Mouse (Mus musculus) lung, embryonic 16.5 days (tissue): ENCODE results near the gene Dgkg. TPM values are rescaled to one million over a fixed set of nuclear protein-coding genes. Genes with fewer than 3 reads are reported as not detected.

Experiments
- ATAC-seq: fragments of 200-750 bp; cut with Nextera tagmentation; 2 replicates; pipeline ENCODE4 v1.8.0; 2017; ENCODE audit warnings: low read depth, mild to moderate bottlenecking, moderate library complexity
- H3K27ac ChIP-seq: fragments of 300-500 bp; sonication (generic); 2 replicates; pipeline ENCODE4 v1.5.1; 2014; ENCODE audit warnings: mild to moderate bottlenecking, control low read depth, low read length
- H3K27me3 ChIP-seq: fragments of 300-500 bp; sonication (generic); 2 replicates; pipeline ENCODE4 v1.6.1; 2014; ENCODE audit warnings: low read depth, low read length, mixed read lengths; ENCODE audit not compliant: control insufficient read depth, insufficient read depth
- H3K36me3 ChIP-seq: fragments of 300-500 bp; sonication (generic); 2 replicates; pipeline ENCODE4 v1.6.1; 2014; ENCODE audit warnings: low read length; ENCODE audit not compliant: control insufficient read depth, insufficient read depth
- H3K4me1 ChIP-seq: fragments of 300-500 bp; sonication (generic); replicated peaks from 2 replicates; pipeline ENCODE4 v1.6.1; 2014; ENCODE audit warnings: low read length, mixed read lengths; ENCODE audit not compliant: control insufficient read depth, insufficient read depth
- H3K4me2 ChIP-seq: fragments of 300-500 bp; sonication (generic); 2 replicates; pipeline ENCODE4 v1.6.1; 2014; ENCODE audit warnings: low read depth, low read length, control low read depth
- H3K4me3 ChIP-seq: fragments of 300-500 bp; sonication (generic); 2 replicates; pipeline ENCODE4 v1.5.1; 2014; ENCODE audit warnings: mild to moderate bottlenecking, low read length, control low read depth
- H3K9ac ChIP-seq: fragments of 300-500 bp; sonication (generic); 2 replicates; pipeline ENCODE4 v1.6.1; 2014; ENCODE audit warnings: low read length, control low read depth
- H3K9me3 ChIP-seq: fragments of 300-500 bp; sonication (generic); 2 replicates; pipeline ENCODE4 v1.6.1; 2016; ENCODE audit warnings: low read length; ENCODE audit not compliant: control insufficient read depth
- WGBS: fragments of 180-500 bp; shearing (Covaris S2); extraction: QIAGEN DNeasy Blood & Tissue Kit; methylation state at CpG from one replicate; pipeline ENCODE4 v1.1.7; 2014; 5-methylcytosine and 5-hydroxymethylcytosine counted together
- polyA plus RNA-seq: library from polyadenylated mRNA; unstranded; fragments of >200 nt; fragmentation: Nextera tagmentation; extraction: Ambion mirVana; gene quantifications from 2 replicates; pipeline ENCODE4 v1.2.1, GENCODE M21; 2015

The Dgkg gene
- polyA plus RNA-seq, 1 experiment from 2014 or later, result 1.2 TPM

- 0 out of 2 replicates have a peak overlapping the region, but pooled peaks have one; percentile 17 for H3K9ac ChIP-seq
- ATAC-seq, result peak; percentile 74
These were observed 152.2 kb downstream of the Dgkg start for GRCm38 (mm10) chr16:22504851-22505250.

GRCm38 (mm10) chr16:22504049-22504448, 153.0 kb downstream of the Dgkg start:
- H3K9ac ChIP-seq, result no peak overlapping the region
- H3K27me3 ChIP-seq, result no peaks in the 10 kb centered on the region
- H3K4me3 ChIP-seq, result no peak overlapping the region
- H3K4me1 ChIP-seq, result peaks cover 15% of the 10 kb centered on the region
- no peak for ATAC-seq
- WGBS, result 45% methylated on average over 5 of the region's 5 CpGs
- H3K9me3 ChIP-seq, result no peaks in the 10 kb centered on the region
- no peak overlapping the region for H3K4me2 ChIP-seq
- no peaks in the 10 kb centered on the region for H3K36me3 ChIP-seq
- H3K27ac ChIP-seq, result peak overlapping the region; percentile 27; the same call in 1 of the 2 replicates

More at GRCm38 (mm10) chr16:22504851-22505250, 152.2 kb downstream of the Dgkg start:
- no peaks in the 10 kb centered on the region for H3K36me3 ChIP-seq
- H3K4me2 ChIP-seq, result no peak overlapping the region
- WGBS, result 24% methylated on average over 8 of the region's 8 CpGs
- H3K27me3 ChIP-seq, result no peaks in the 10 kb centered on the region
- H3K4me3 ChIP-seq, result no peak overlapping the region
- H3K9me3 ChIP-seq, result no peaks in the 10 kb centered on the region
- peaks cover 23% of the 10 kb centered on the region for H3K4me1 ChIP-seq
- H3K27ac ChIP-seq, result peak overlapping the region; percentile 65

- H3K9ac ChIP-seq, result no peak overlapping the region
- no peaks in the 10 kb centered on the region for H3K36me3 ChIP-seq
- no peak for ATAC-seq
- H3K27me3 ChIP-seq, result no peaks in the 10 kb centered on the region
- H3K9me3 ChIP-seq, result no peaks in the 10 kb centered on the region
- WGBS, result 34% methylated on average over 4 of the region's 4 CpGs
- H3K27ac ChIP-seq, result no peak overlapping the region
- no peak overlapping the region for H3K4me3 ChIP-seq
- H3K4me1 ChIP-seq, result peaks cover 13% of the 10 kb centered on the region
- no peak overlapping the region for H3K4me2 ChIP-seq
These were observed 153.6 kb downstream of the Dgkg start for GRCm38 (mm10) chr16:22503467-22503866.

- no peak overlapping the region for H3K4me2 ChIP-seq
- H3K4me3 ChIP-seq, result no peak overlapping the region
- H3K9me3 ChIP-seq, result no peaks in the 10 kb centered on the region
- H3K9ac ChIP-seq, result no peak overlapping the region
- ATAC-seq, result no peak
- H3K4me1 ChIP-seq, result peaks cover 20% of the 10 kb centered on the region
- no peaks in the 10 kb centered on the region for H3K36me3 ChIP-seq
- no peak overlapping the region for H3K27ac ChIP-seq
- H3K27me3 ChIP-seq, result no peaks in the 10 kb centered on the region
- 81% methylated on average over 6 of the region's 6 CpGs for WGBS
These were observed 155.2 kb downstream of the Dgkg start for GRCm38 (mm10) chr16:22501855-22502254.

- no peak for ATAC-seq
- H3K9ac ChIP-seq, result no peak overlapping the region
- H3K9me3 ChIP-seq, result no peaks in the 10 kb centered on the region
- H3K4me3 ChIP-seq, result no peak overlapping the region
- no peaks in the 10 kb centered on the region for H3K27me3 ChIP-seq
- H3K4me1 ChIP-seq, result peaks cover 20% of the 10 kb centered on the region
- H3K4me2 ChIP-seq, result no peak overlapping the region
- no peak overlapping the region for H3K27ac ChIP-seq
- H3K36me3 ChIP-seq, result no peaks in the 10 kb centered on the region
- WGBS, result 68% methylated on average over 5 of the region's 5 CpGs
These were observed 156.5 kb downstream of the Dgkg start for GRCm38 (mm10) chr16:22500561-22500960.

GRCm38 (mm10) chr16:22499951-22500350, 157.1 kb downstream of the Dgkg start:
- no peaks in the 10 kb centered on the region for H3K9me3 ChIP-seq
- H3K4me1 ChIP-seq, result peaks cover 22% of the 10 kb centered on the region
- no peak overlapping the region for H3K4me2 ChIP-seq
- no peak overlapping the region for H3K4me3 ChIP-seq
- no peak for ATAC-seq
- no peak overlapping the region for H3K27ac ChIP-seq
- 89% methylated on average over 5 of the region's 5 CpGs for WGBS
- no peaks in the 10 kb centered on the region for H3K27me3 ChIP-seq
- no peak overlapping the region for H3K9ac ChIP-seq
- no peaks in the 10 kb centered on the region for H3K36me3 ChIP-seq

- Histone ChIP-seq H3K9ac (no peak overlapping the region), H3K27me3 (no peaks in the 10 kb centered on the region), H3K36me3 (no peaks in the 10 kb centered on the region), H3K27ac (no peak overlapping the region), H3K4me1 (peaks cover 24% of the 10 kb centered on the region), H3K4me2 (no peak overlapping the region), H3K4me3 (no peak overlapping the region), H3K9me3 (no peaks in the 10 kb centered on the region)
- no peak for ATAC-seq
- 84% methylated on average over 3 of the region's 3 CpGs for WGBS
These were observed 157.6 kb downstream of the Dgkg start for GRCm38 (mm10) chr16:22499447-22499846.

- Histone ChIP-seq H3K36me3 (no peaks in the 10 kb centered on the region), H3K9ac (no peak overlapping the region), H3K27me3 (no peaks in the 10 kb centered on the region), H3K4me1 (peaks cover 20% of the 10 kb centered on the region), H3K4me3 (no peak overlapping the region), H3K9me3 (no peaks in the 10 kb centered on the region), H3K27ac (peak overlapping the region; percentile 55), H3K4me2 (no peak overlapping the region)
- 23% methylated on average over 3 of the region's 3 CpGs for WGBS
- ATAC-seq, result no peak; the same call in 1 of the 2 replicates
These were observed 159.0 kb downstream of the Dgkg start for GRCm38 (mm10) chr16:22497976-22498375.

- H3K4me3 ChIP-seq, result no peak overlapping the region
- ATAC-seq, result 0 out of 2 replicates have a peak, but pooled peaks have one; percentile 13
- no peaks in the 10 kb centered on the region for H3K27me3 ChIP-seq
- H3K36me3 ChIP-seq, result no peaks in the 10 kb centered on the region
- no peak overlapping the region for H3K4me2 ChIP-seq
- H3K9ac ChIP-seq, result no peak overlapping the region
- no peaks in the 10 kb centered on the region for H3K9me3 ChIP-seq
- peak overlapping the region; percentile 57; the same call in 1 of the 2 replicates for H3K27ac ChIP-seq
- 58% methylated on average over 5 of the region's 5 CpGs for WGBS
- H3K4me1 ChIP-seq, result peaks cover 20% of the 10 kb centered on the region
These were observed 161.8 kb downstream of the Dgkg start for GRCm38 (mm10) chr16:22495259-22495658.

GRCm38 (mm10) chr16:22494815-22495214, 162.2 kb downstream of the Dgkg start:
- ATAC-seq, result peak; percentile 84

More at GRCm38 (mm10) chr16:22494815-22495214, 162.2 kb downstream of the Dgkg start:
- Histone ChIP-seq H3K27me3 (no peaks in the 10 kb centered on the region), H3K9ac (no peak overlapping the region), H3K4me2 (no peak overlapping the region), H3K4me1 (peaks cover 24% of the 10 kb centered on the region), H3K36me3 (no peaks in the 10 kb centered on the region), H3K27ac (peak overlapping the region; percentile 57), H3K9me3 (no peaks in the 10 kb centered on the region), H3K4me3 (no peak overlapping the region)
- WGBS, result 23% methylated on average over 5 of the region's 5 CpGs
